Comparison of ENCODE assay signal across 18 mouse cellular contexts in the genomic region with DNA sequence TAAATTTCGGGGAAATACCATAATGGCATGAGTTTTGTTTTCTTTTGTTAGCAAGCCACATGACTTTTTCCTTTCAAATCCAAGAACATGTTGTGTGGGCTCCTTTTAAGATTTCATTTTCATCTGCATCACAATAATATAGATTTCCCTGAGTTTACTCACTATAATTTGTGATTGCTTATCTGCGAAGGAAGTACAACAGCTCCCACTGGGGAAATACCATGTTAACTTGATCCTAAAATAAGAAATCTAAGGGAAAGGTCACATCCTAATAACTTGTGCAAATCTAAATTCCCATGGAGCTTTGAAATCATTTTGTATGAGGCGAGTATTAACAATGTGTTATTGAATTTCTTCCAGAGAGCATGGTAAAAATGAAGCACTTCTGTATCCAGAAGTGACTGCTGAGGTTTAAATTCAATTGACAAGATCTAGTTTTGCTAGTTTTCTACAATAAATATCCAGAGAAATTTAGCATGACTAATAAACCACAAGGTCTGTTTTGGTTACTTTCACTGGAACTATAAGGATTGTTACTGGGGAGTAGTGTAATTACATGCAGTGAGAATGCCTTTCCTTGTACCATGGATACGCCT. TPM values are rescaled to one million over a fixed set of nuclear protein-coding genes. Genes with fewer than 3 reads are reported as not detected.
A peak's percentile ranks its signal among the peaks of the same experiment; 100 is the strongest.
DNase-seq lines count a peak whose midpoint lies in the region; ATAC-seq and TF ChIP-seq lines count a peak whose summit lies in the region.
"Had no signal": no experiment of that assay in that cellular context is flagged by ENCODE, and none has a peak within 500 bp of the region (broad histone marks: within the 10 kb centered on the region; RNA-seq: fewer than 3 reads in every experiment).

No protein-coding gene starts in this region.

- H3K27ac ChIP-seq in gastrocnemius, adult 2 months = peak overlapping the region; percentile 40; the same call in 1 of the 2 replicates
- no peak overlapping the region for H3K27ac ChIP-seq in kidney, adult 2 months (ENCODE audit: insufficient read depth, low read depth, low read length)
- H3K27ac ChIP-seq: embryonic facial prominence, embryonic 13.5 days; forebrain, embryonic 10.5 days; heart, embryonic 10.5 days; hindbrain, embryonic 15.5 days had no signal

- no peak for TF ChIP-seq POLR2A in kidney, adult 2 months (IDR thresholded peaks at IDR 0.05; ENCODE audit: low read depth, low read length)
- no peak for TF ChIP-seq POLR2A in myocyte (IDR thresholded peaks at IDR 0.05; ENCODE audit: insufficient read length, low read depth)

- no peak for TF ChIP-seq CTCF in gastrocnemius, adult 2 months (IDR thresholded peaks at IDR 0.05)
- TF ChIP-seq CTCF in kidney, adult 2 months (conservative IDR thresholded peaks at IDR 0.05; ENCODE audit: insufficient read depth, insufficient read length, low read depth, low read length) = no peak

- no peak for DNase-seq in gastrocnemius, adult 2 months
- DNase-seq in gastrocnemius, postnatal 10 days = no peak
- DNase-seq in kidney, adult 2 months = peak; percentile 4
- no peak for DNase-seq in kidney, postnatal 10 days
- DNase-seq in NIH3T3 (ENCODE audit: low read depth) = peak; percentile 92
- DNase-seq: adrenal gland, postnatal 10 days; cerebellum, adult 18-20 months; cerebellum, adult 9-11 months; cerebellum, postnatal 36 days; heart, postnatal 36 days had no signal

- peak overlapping the region; percentile 36 for H3K4me2 ChIP-seq in myocyte (ENCODE audit: low read depth)
- H3K4me2 ChIP-seq: embryonic facial prominence, embryonic 13.5 days; hindbrain, embryonic 15.5 days had no signal

- no peaks in the 10 kb centered on the region for H3K27me3 ChIP-seq in kidney, adult 2 months (replicated peaks; ENCODE audit: control insufficient read depth, insufficient read depth, low read length)
- H3K27me3 ChIP-seq in myocyte (ENCODE audit: control insufficient read depth, insufficient read depth, insufficient read length) = no peaks in the 10 kb centered on the region
- H3K27me3 ChIP-seq: embryonic facial prominence, embryonic 13.5 days; hindbrain, embryonic 15.5 days had no signal

- no peaks in the 10 kb centered on the region for H3K36me3 ChIP-seq in kidney, adult 2 months (ENCODE audit: control insufficient read depth, insufficient read depth, low read length)
- no peaks in the 10 kb centered on the region for H3K36me3 ChIP-seq in myocyte (ENCODE audit: control insufficient read depth, insufficient read depth)
- H3K36me3 ChIP-seq: embryonic facial prominence, embryonic 13.5 days; forebrain, embryonic 10.5 days; heart, embryonic 10.5 days; hindbrain, embryonic 15.5 days had no signal

- H3ac ChIP-seq in myocyte (ENCODE audit: control insufficient read depth, insufficient read length) = no peak overlapping the region

- 68% methylated on average over 4 of the region's 4 CpGs for WGBS in kidney, adult 2 months

- H3K4me1 ChIP-seq in kidney, adult 2 months (ENCODE audit: control insufficient read depth, insufficient read depth, low read length) = no peaks in the 10 kb centered on the region
- H3K4me1 ChIP-seq: embryonic facial prominence, embryonic 13.5 days; forebrain, embryonic 10.5 days; heart, embryonic 10.5 days; hindbrain, embryonic 15.5 days had no signal

- intact Hi-C loops in gastrocnemius, adult 2 months (cut with DNase I) = no loop called here

- no peaks in the 10 kb centered on the region for H3K79me2 ChIP-seq in myocyte (ENCODE audit: control insufficient read depth, insufficient read depth)

- ATAC-seq in granulocyte monocyte progenitor cell, adult 5-6 weeks (replicated peaks; ENCODE audit: poor library complexity, severe bottlenecking) = no peak
- ATAC-seq: forebrain, embryonic 14.5 days; intestine, embryonic 16.5 days had no signal

- H3K4me3 ChIP-seq in gastrocnemius, adult 2 months = no peak overlapping the region
- H3K4me3 ChIP-seq in kidney, adult 2 months (ENCODE audit: insufficient read depth, low read depth, low read length) = no peak overlapping the region
- H3K4me3 ChIP-seq in myocyte = no peak overlapping the region
- H3K4me3 ChIP-seq: embryonic facial prominence, embryonic 13.5 days; forebrain, embryonic 10.5 days; heart, embryonic 10.5 days; hindbrain, embryonic 15.5 days had no signal

TF ChIP-seq in myocyte, 11 proteins besides CTCF, POLR2A, EP300 and RAD21:
- TF ChIP-seq CEBPB (IDR thresholded peaks at IDR 0.05; ENCODE audit: insufficient read depth, poor library complexity, severe bottlenecking) (no peak), USF1 (IDR thresholded peaks at IDR 0.05; ENCODE audit: low read depth) (no peak), POLR2AphosphoS2 (IDR thresholded peaks at IDR 0.05; ENCODE audit: insufficient read length, low read depth) (no peak), E2F4 (IDR thresholded peaks at IDR 0.05; ENCODE audit: insufficient read depth) (no peak), SRF (IDR thresholded peaks at IDR 0.05; ENCODE audit: control insufficient read depth, insufficient read length, low read depth) (no peak), TCF12 (IDR thresholded peaks at IDR 0.05; ENCODE audit: insufficient read depth, poor library complexity, severe bottlenecking) (no peak), MAX (IDR thresholded peaks at IDR 0.05; ENCODE audit: low read depth) (no peak), MYOG (IDR thresholded peaks at IDR 0.05; ENCODE audit: control insufficient read depth in 1 of 3, insufficient read depth in 1 of 3, insufficient read length in 2 of 3, low read depth in 2 of 3) (no peak), MYOD1 (IDR thresholded peaks at IDR 0.05; ENCODE audit: control insufficient read depth in 1 of 3, insufficient read length in 2 of 3, low read depth in 2 of 3) (no peak), TCF3 (IDR thresholded peaks at IDR 0.05; ENCODE audit: insufficient read length, low read depth) (no peak), REST (IDR thresholded peaks at IDR 0.05; ENCODE audit: insufficient read depth, insufficient read length) (no peak)

RNA-seq across cellular contexts. Expression of gene Pparg, which starts 29.3 kb away (rescaled TPM):
- total RNA-seq in gastrocnemius, adult 2 months (2021) = 1 to 10 TPM; 1.3 to 4.8 TPM
- total RNA-seq in gastrocnemius, postnatal 10 days (2021) = 1 to 10 TPM; 4.8 to 5.0 TPM
- polyA plus RNA-seq in kidney, adult 2 months (2012; rRNA removed) = 12.8 and 13.5 TPM in 2 replicates
- 2.2 TPM for polyA plus RNA-seq in myocyte (2012; fragmentation: generic; extraction: Trizol)
- 0.30 TPM in 1 of 2 replicates, not detected in the other for total RNA-seq in granulocyte monocyte progenitor cell, adult 5-6 weeks (2014; fragmentation: Nextera tagmentation)
- total RNA-seq in granulocyte monocyte progenitor cell, adult 5-6 weeks (2017) = 0.98 and 3.4 TPM in 2 replicates
- polyA plus RNA-seq: forebrain, embryonic 14.5 days had no signal

Comparison
In these comparisons a context has a peak if more than half of its experiments do, and no peak if none do; other contexts are left out.
1. DNase-seq: peak in kidney, adult 2 months (single experiment) and NIH3T3 (single experiment); none in gastrocnemius, adult 2 months (single experiment), gastrocnemius, postnatal 10 days (single experiment) and kidney, postnatal 10 days (single experiment).